9 mouse cellular contexts compared by ENCODE assay signal in genomic region chr8:95320224-95321139, GRCm38 (mm10). TPM values are rescaled to one million over a fixed set of nuclear protein-coding genes. Genes with fewer than 3 reads are reported as not detected.
DNase-seq lines count a peak whose midpoint lies in the region; ATAC-seq and TF ChIP-seq lines count a peak whose summit lies in the region.
"Had no signal": no experiment of that assay in that cellular context is flagged by ENCODE, and none has a peak within 500 bp of the region (broad histone marks: within the 10 kb centered on the region; RNA-seq: fewer than 3 reads in every experiment).

No protein-coding gene starts in this region.

- no peak for TF ChIP-seq CTCF in cerebellum, adult 2 months (IDR thresholded peaks at IDR 0.05; ENCODE audit: borderline replicate concordance, insufficient read depth, low read depth, low read length)
- peak; percentile 44 for TF ChIP-seq CTCF in forebrain, postnatal 0 days (IDR thresholded peaks at IDR 0.05; ENCODE audit: low read depth)
- peak; percentile 70 for TF ChIP-seq CTCF in intestine, postnatal 0 days (IDR thresholded peaks at IDR 0.05; ENCODE audit: low read depth)
- TF ChIP-seq CTCF in lung, adult 2 months (IDR thresholded peaks at IDR 0.05; ENCODE audit: insufficient read depth, low read length), result no peak

- H3K4me2 ChIP-seq in forebrain, postnatal 0 days (ENCODE audit: low read depth), result peak overlapping the region; percentile 78
- peak overlapping the region; percentile 95 for H3K4me2 ChIP-seq in intestine, postnatal 0 days (replicated peaks; ENCODE audit: low read depth)
- peak overlapping the region; percentile 63 for H3K4me2 ChIP-seq in neural tube, embryonic 14.5 days (ENCODE audit: low read depth, low read length)

- H3K27ac ChIP-seq in cerebellum, adult 2 months (ENCODE audit: insufficient read depth, low read length), result no peak overlapping the region
- no peak overlapping the region for H3K27ac ChIP-seq in forebrain, postnatal 0 days (ENCODE audit: low read depth, low read length)
- no peak overlapping the region for H3K27ac ChIP-seq in intestine, postnatal 0 days (ENCODE audit: low read depth, low read length)
- no peak overlapping the region for H3K27ac ChIP-seq in neural tube, embryonic 14.5 days (ENCODE audit: low read depth, low read length)

- 0 out of 2 replicates have a peak, but pooled peaks cover 4% of the 10 kb centered on the region for H3K4me1 ChIP-seq in cerebellum, adult 2 months (ENCODE audit: control insufficient read depth, insufficient read depth, low read length)
- H3K4me1 ChIP-seq in forebrain, postnatal 0 days (ENCODE audit: insufficient read depth), result peaks cover 5% of the 10 kb centered on the region; the same call in 1 of the 2 replicates
- no peaks in the 10 kb centered on the region for H3K4me1 ChIP-seq in intestine, postnatal 0 days (replicated peaks; ENCODE audit: control insufficient read depth, insufficient read depth, low read length)
- peaks cover 9% of the 10 kb centered on the region; the same call in 1 of the 2 replicates for H3K4me1 ChIP-seq in lung, adult 2 months (ENCODE audit: control insufficient read depth, insufficient read depth, low read length)
- H3K4me1 ChIP-seq in neural tube, embryonic 14.5 days (ENCODE audit: control insufficient read depth, insufficient read depth, low read length), result no peaks in the 10 kb centered on the region

- peak overlapping the region; percentile 47 for H3K4me3 ChIP-seq in cerebellum, adult 2 months (replicated peaks; ENCODE audit: insufficient read depth, low read depth, low read length)
- H3K4me3 ChIP-seq in forebrain, postnatal 0 days (ENCODE audit: low read depth, low read length), result peak overlapping the region; percentile 39
- H3K4me3 ChIP-seq in intestine, postnatal 0 days (ENCODE audit: low read depth, low read length), result peak overlapping the region; percentile 47
- peak overlapping the region; percentile 45 for H3K4me3 ChIP-seq in lung, adult 2 months (replicated peaks; ENCODE audit: extremely low read depth, low read depth, low read length)
- peak overlapping the region; percentile 36 for H3K4me3 ChIP-seq in neural tube, embryonic 14.5 days (ENCODE audit: low read depth, low read length)

- H3K27me3 ChIP-seq in cerebellum, adult 2 months (ENCODE audit: control insufficient read depth, insufficient read depth, low read length), result no peaks in the 10 kb centered on the region
- no peaks in the 10 kb centered on the region for H3K27me3 ChIP-seq in forebrain, postnatal 0 days (ENCODE audit: insufficient read depth, low read length)
- H3K27me3 ChIP-seq in intestine, postnatal 0 days (replicated peaks; ENCODE audit: control insufficient read depth, insufficient read depth, low read length), result no peaks in the 10 kb centered on the region
- no peaks in the 10 kb centered on the region for H3K27me3 ChIP-seq in neural tube, embryonic 14.5 days (ENCODE audit: control insufficient read depth, insufficient read depth, low read length)

- no peak for TF ChIP-seq POLR2A in cerebellum, adult 2 months (IDR thresholded peaks at IDR 0.05; ENCODE audit: borderline replicate concordance, insufficient read depth, low read length)
- peak; percentile 19; the same call in 1 of the 2 replicates for TF ChIP-seq POLR2A in lung, adult 2 months (IDR thresholded peaks at IDR 0.05; ENCODE audit: borderline replicate concordance, extremely low read depth, low read depth, low read length)

- H3K36me3 ChIP-seq in forebrain, postnatal 0 days (ENCODE audit: insufficient read depth), result peaks cover 8% of the 10 kb centered on the region; the same call in 1 of the 2 replicates
- peaks cover 6% of the 10 kb centered on the region; the same call in 1 of the 2 replicates for H3K36me3 ChIP-seq in intestine, postnatal 0 days (ENCODE audit: control insufficient read depth, insufficient read depth)
- H3K36me3 ChIP-seq in neural tube, embryonic 14.5 days (ENCODE audit: control insufficient read depth, insufficient read depth, low read length), result peaks cover 5% of the 10 kb centered on the region

- H3K9ac ChIP-seq in forebrain, postnatal 0 days, result peak overlapping the region; percentile 56
- peak overlapping the region; percentile 34; the same call in 1 of the 2 replicates for H3K9ac ChIP-seq in intestine, postnatal 0 days (ENCODE audit: low read depth, low read length)
- H3K9ac ChIP-seq in neural tube, embryonic 14.5 days (replicated peaks; ENCODE audit: low read depth, low read length), result peak overlapping the region; percentile 39; the same call in 1 of the 2 replicates

- whole genome bisulfite sequencing in cerebellum, adult 2 months, result 5% methylated on average over 41 of the region's 41 CpGs
- WGBS in forebrain, postnatal 0 days, result 3% methylated on average over 41 of the region's 41 CpGs
- WGBS in intestine, postnatal 0 days, result 3% methylated on average over 41 of the region's 41 CpGs
- WGBS in lung, adult 2 months, result 3% methylated on average over 41 of the region's 41 CpGs
- WGBS in neural tube, embryonic 14.5 days, result 3% methylated on average over 41 of the region's 41 CpGs

- H3K9me3 ChIP-seq in forebrain, postnatal 0 days (ENCODE audit: low read length), result no peaks in the 10 kb centered on the region
- no peaks in the 10 kb centered on the region for H3K9me3 ChIP-seq in intestine, postnatal 0 days (ENCODE audit: control insufficient read depth)
- H3K9me3 ChIP-seq in neural tube, embryonic 14.5 days (ENCODE audit: control insufficient read depth, low read length), result no peaks in the 10 kb centered on the region

- peak; percentile 35 for DNase-seq in gastrocnemius, adult 18-20 months (ENCODE audit: low spot score)
- DNase-seq in gastrocnemius, postnatal 25 days, result no peak
- peak; percentile 48 to 52 for DNase-seq in cerebellum, adult 2 months
- peak; percentile 65 for DNase-seq in forebrain, postnatal 0 days
- peak; percentile 81 for DNase-seq in lung, adult 2 months
- DNase-seq in thymus, adult 18-20 months, result peak; percentile 68 to 69

- ATAC-seq in forebrain, postnatal 0 days, result peak; percentile 75
- peak; percentile 78 for ATAC-seq in intestine, postnatal 0 days
- peak; percentile 81 for ATAC-seq in neural tube, embryonic 14.5 days (ENCODE audit: low read depth)

RNA-seq across cellular contexts. Expression of gene Tepp, which starts 10.1 kb away (rescaled TPM):
- total RNA-seq in gastrocnemius, adult 18-20 months (2021), result not detected
- not detected for total RNA-seq in gastrocnemius, postnatal 25 days (2021)
- 0.18 and 0.89 TPM in 2 replicates for polyA plus RNA-seq in cerebellum, adult 2 months (2012; rRNA removed)
- 1.2 and 1.3 TPM in 2 replicates for total RNA-seq in forebrain, postnatal 0 days (2014; rRNA removed)
- 0.86 and 1.8 TPM in 2 replicates for polyA plus RNA-seq in forebrain, postnatal 0 days (2015; fragmentation: Nextera tagmentation; extraction: Ambion mirVana)
- polyA plus RNA-seq in intestine, postnatal 0 days (2015; fragmentation: Nextera tagmentation; extraction: Ambion mirVana), result 0.46 TPM in 1 of 2 replicates, not detected in the other
- 2.4 and 4.2 TPM in 2 replicates for polyA plus RNA-seq in lung, adult 2 months (2012; rRNA removed)
- polyA plus RNA-seq in neural tube, embryonic 14.5 days (2014; fragmentation: Nextera tagmentation; extraction: Ambion mirVana), result 1.4 and 1.6 TPM in 2 replicates
- total RNA-seq: left cerebral cortex, adult 18-20 months had no signal

RNA-seq across cellular contexts. Expression of gene Zfp319, which starts 11.3 kb away (rescaled TPM):
- total RNA-seq in gastrocnemius, adult 18-20 months (2021), result 1 to 10 TPM; 2.8 to 3.2 TPM
- total RNA-seq in gastrocnemius, postnatal 25 days (2021), result 1 to 10 TPM; 3.3 to 3.4 TPM
- polyA plus RNA-seq in cerebellum, adult 2 months (2012; rRNA removed), result 11.0 and 11.6 TPM in 2 replicates
- 11.8 and 15.7 TPM in 2 replicates for total RNA-seq in forebrain, postnatal 0 days (2014; rRNA removed)
- polyA plus RNA-seq in forebrain, postnatal 0 days (2015; fragmentation: Nextera tagmentation; extraction: Ambion mirVana), result 10.7 and 13.4 TPM in 2 replicates
- polyA plus RNA-seq in intestine, postnatal 0 days (2015; fragmentation: Nextera tagmentation; extraction: Ambion mirVana), result 2.2 and 2.3 TPM in 2 replicates
- 17.1 and 20.8 TPM in 2 replicates for polyA plus RNA-seq in lung, adult 2 months (2012; rRNA removed)
- 12.8 and 15.6 TPM in 2 replicates for polyA plus RNA-seq in neural tube, embryonic 14.5 days (2014; fragmentation: Nextera tagmentation; extraction: Ambion mirVana)

RNA-seq across cellular contexts. Expression of gene Usb1, which starts 11.6 kb away (rescaled TPM):
- total RNA-seq in gastrocnemius, adult 18-20 months (2021), result 1 to 10 TPM; 4.8 to 5.7 TPM
- total RNA-seq in gastrocnemius, postnatal 25 days (2021), result 1 to 10 TPM; 5.1 TPM
- 12.4 and 14.2 TPM in 2 replicates for polyA plus RNA-seq in cerebellum, adult 2 months (2012; rRNA removed)
- total RNA-seq in forebrain, postnatal 0 days (2014; rRNA removed), result 30.8 and 66.0 TPM in 2 replicates
- polyA plus RNA-seq in forebrain, postnatal 0 days (2015; fragmentation: Nextera tagmentation; extraction: Ambion mirVana), result 34.9 and 38.6 TPM in 2 replicates
- 22.3 and 25.6 TPM in 2 replicates for polyA plus RNA-seq in intestine, postnatal 0 days (2015; fragmentation: Nextera tagmentation; extraction: Ambion mirVana)
- 26.1 and 31.8 TPM in 2 replicates for polyA plus RNA-seq in lung, adult 2 months (2012; rRNA removed)
- 28.4 and 29.9 TPM in 2 replicates for polyA plus RNA-seq in neural tube, embryonic 14.5 days (2014; fragmentation: Nextera tagmentation; extraction: Ambion mirVana)

RNA-seq across cellular contexts. Expression of gene Cngb1, which starts 14.1 kb away (rescaled TPM):
- total RNA-seq in gastrocnemius, adult 18-20 months (2021), result under 1 TPM; 0.05 to 0.07 TPM
- under 1 TPM; 0.48 to 0.49 TPM for total RNA-seq in gastrocnemius, postnatal 25 days (2021)
- polyA plus RNA-seq in cerebellum, adult 2 months (2012; rRNA removed), result 0.41 and 0.54 TPM in 2 replicates
- 0.33 and 0.85 TPM in 2 replicates for total RNA-seq in forebrain, postnatal 0 days (2014; rRNA removed)
- polyA plus RNA-seq in forebrain, postnatal 0 days (2015; fragmentation: Nextera tagmentation; extraction: Ambion mirVana), result 0.47 and 1.2 TPM in 2 replicates
- polyA plus RNA-seq in intestine, postnatal 0 days (2015; fragmentation: Nextera tagmentation; extraction: Ambion mirVana), result 0.63 and 0.94 TPM in 2 replicates
- polyA plus RNA-seq in lung, adult 2 months (2012; rRNA removed), result 1.9 and 2.4 TPM in 2 replicates
- polyA plus RNA-seq in neural tube, embryonic 14.5 days (2014; fragmentation: Nextera tagmentation; extraction: Ambion mirVana), result 0.13 and 0.82 TPM in 2 replicates

RNA-seq across cellular contexts. Expression of gene Mmp15, which starts 31.6 kb away (rescaled TPM):
- total RNA-seq in gastrocnemius, adult 18-20 months (2021), result 10 to 100 TPM; 16.8 to 17.8 TPM
- 10 to 100 TPM; 15.4 to 18.0 TPM for total RNA-seq in gastrocnemius, postnatal 25 days (2021)
- polyA plus RNA-seq in cerebellum, adult 2 months (2012; rRNA removed), result 10.6 and 12.1 TPM in 2 replicates
- 32.4 and 40.3 TPM in 2 replicates for total RNA-seq in forebrain, postnatal 0 days (2014; rRNA removed)
- polyA plus RNA-seq in forebrain, postnatal 0 days (2015; fragmentation: Nextera tagmentation; extraction: Ambion mirVana), result 10.7 and 13.9 TPM in 2 replicates
- polyA plus RNA-seq in intestine, postnatal 0 days (2015; fragmentation: Nextera tagmentation; extraction: Ambion mirVana), result 9.9 and 11.9 TPM in 2 replicates
- 120 and 133 TPM in 2 replicates for polyA plus RNA-seq in lung, adult 2 months (2012; rRNA removed)
- polyA plus RNA-seq in neural tube, embryonic 14.5 days (2014; fragmentation: Nextera tagmentation; extraction: Ambion mirVana), result 19.6 and 26.2 TPM in 2 replicates

Comparison
In these comparisons a context has a peak if more than half of its experiments do, and no peak if none do; other contexts are left out.
1. CTCF ChIP-seq: peak in forebrain, postnatal 0 days (single experiment) and intestine, postnatal 0 days (single experiment); none in cerebellum, adult 2 months (single experiment) and lung, adult 2 months (single experiment).
2. Peak in every context shown above with its lines, with median percentiles within 50 percentile points of each other: H3K4me3 ChIP-seq, ATAC-seq, H3K4me2 ChIP-seq and H3K9ac ChIP-seq.